Mouse (Mus musculus): ENCODE data around the gene Acox3. TPM values are rescaled to one million over a fixed set of nuclear protein-coding genes. Genes with fewer than 3 reads are reported as not detected.
A peak's percentile ranks its signal among the peaks of the same experiment; 100 is the strongest.
"Not testable (repeated sequence)": the region's sequence is repeated elsewhere in the genome, so short reads cannot be mapped to it uniquely, and the experiment has no call there.

Gene Acox3
- total RNA-seq, 1 experiment from 2014 or later = 59.2 TPM

- peak; percentile 98 for ATAC-seq (replicated peaks; ENCODE audit: insufficient number of reproducible peaks, low FRiP score, low TSS enrichment, poor library complexity, severe bottlenecking)
Observed at GRCm38 (mm10) chr5:35574653-35575599, 7.9 kb upstream of the Acox3 start, which contains the start of gene Trmt44. Trmt44 (minus strand) TSS chr5:35575070.

GRCm38 (mm10) chr5:35576409-35577020, 6.3 kb upstream of the Acox3 start:
- ATAC-seq (replicated peaks; ENCODE audit: insufficient number of reproducible peaks, low FRiP score, low TSS enrichment, poor library complexity, severe bottlenecking) = no peak

- no peak for ATAC-seq (replicated peaks; ENCODE audit: insufficient number of reproducible peaks, low FRiP score, low TSS enrichment, poor library complexity, severe bottlenecking)
Observed at GRCm38 (mm10) chr5:35578411-35578810, 4.4 kb upstream of the Acox3 start.

GRCm38 (mm10) chr5:35579247-35579893, 3.5 kb upstream of the Acox3 start:
- no peak for ATAC-seq (replicated peaks; ENCODE audit: insufficient number of reproducible peaks, low FRiP score, low TSS enrichment, poor library complexity, severe bottlenecking)

GRCm38 (mm10) chr5:35580156-35580922, 2.5 kb upstream of the Acox3 start:
- ATAC-seq (replicated peaks; ENCODE audit: insufficient number of reproducible peaks, low FRiP score, low TSS enrichment, poor library complexity, severe bottlenecking) = no peak

- ATAC-seq (replicated peaks; ENCODE audit: insufficient number of reproducible peaks, low FRiP score, low TSS enrichment, poor library complexity, severe bottlenecking) = peak; percentile 41
Observed at GRCm38 (mm10) chr5:35583221-35583783, 462 bp downstream of the Acox3 start.

- ATAC-seq (replicated peaks; ENCODE audit: insufficient number of reproducible peaks, low FRiP score, low TSS enrichment, poor library complexity, severe bottlenecking) = not testable (repeated sequence)
Observed at GRCm38 (mm10) chr5:35584259-35584658, 1.4 kb downstream of the Acox3 start.

GRCm38 (mm10) chr5:35591497-35591896, 8.7 kb downstream of the Acox3 start:
- ATAC-seq (replicated peaks; ENCODE audit: insufficient number of reproducible peaks, low FRiP score, low TSS enrichment, poor library complexity, severe bottlenecking) = no peak

- ATAC-seq (replicated peaks; ENCODE audit: insufficient number of reproducible peaks, low FRiP score, low TSS enrichment, poor library complexity, severe bottlenecking) = no peak
Observed at GRCm38 (mm10) chr5:35592081-35592736, 9.4 kb downstream of the Acox3 start.

- no peak for ATAC-seq (replicated peaks; ENCODE audit: insufficient number of reproducible peaks, low FRiP score, low TSS enrichment, poor library complexity, severe bottlenecking)
Observed at GRCm38 (mm10) chr5:35592824-35593223, 10.0 kb downstream of the Acox3 start.

- no peak for ATAC-seq (replicated peaks; ENCODE audit: insufficient number of reproducible peaks, low FRiP score, low TSS enrichment, poor library complexity, severe bottlenecking)
Observed at GRCm38 (mm10) chr5:35593272-35593671, 10.4 kb downstream of the Acox3 start.

GRCm38 (mm10) chr5:35594768-35595167, 11.9 kb downstream of the Acox3 start:
- ATAC-seq (replicated peaks; ENCODE audit: insufficient number of reproducible peaks, low FRiP score, low TSS enrichment, poor library complexity, severe bottlenecking) = no peak

- ATAC-seq (replicated peaks; ENCODE audit: insufficient number of reproducible peaks, low FRiP score, low TSS enrichment, poor library complexity, severe bottlenecking) = peak; percentile 66; the same call in 1 of the 2 replicates
Observed at GRCm38 (mm10) chr5:35595706-35596105, 12.9 kb downstream of the Acox3 start.

GRCm38 (mm10) chr5:35596169-35597160, 13.6 kb downstream of the Acox3 start:
- ATAC-seq (replicated peaks; ENCODE audit: insufficient number of reproducible peaks, low FRiP score, low TSS enrichment, poor library complexity, severe bottlenecking) = no peak

- no peak for ATAC-seq (replicated peaks; ENCODE audit: insufficient number of reproducible peaks, low FRiP score, low TSS enrichment, poor library complexity, severe bottlenecking)
Observed at GRCm38 (mm10) chr5:35600233-35600632, 17.4 kb downstream of the Acox3 start.

GRCm38 (mm10) chr5:35601526-35601925, 18.7 kb downstream of the Acox3 start:
- no peak for ATAC-seq (replicated peaks; ENCODE audit: insufficient number of reproducible peaks, low FRiP score, low TSS enrichment, poor library complexity, severe bottlenecking)

GRCm38 (mm10) chr5:35605355-35605754, 22.5 kb downstream of the Acox3 start:
- no peak for ATAC-seq (replicated peaks; ENCODE audit: insufficient number of reproducible peaks, low FRiP score, low TSS enrichment, poor library complexity, severe bottlenecking)

Measured in monocyte, adult 5-6 weeks (primary cell).